Mouse (Mus musculus) erythroblast, embryonic 14.5 days (primary cell): ENCODE results near the gene Mybpc1. TPM values are rescaled to one million over a fixed set of nuclear protein-coding genes. Genes with fewer than 3 reads are reported as not detected.

Source experiments
- H3K27me3 ChIP-seq: 2 replicates; pipeline ENCODE4 v1.6.1; 2012; ENCODE audit warnings: inconsistent platforms; ENCODE audit not compliant: control insufficient read depth
- H3K36me3 ChIP-seq: 2 replicates; pipeline ENCODE4 v1.6.1; 2012; ENCODE audit warnings: mild to moderate bottlenecking, inconsistent platforms; ENCODE audit not compliant: control insufficient read depth
- H3K4me1 ChIP-seq: 2 replicates; pipeline ENCODE4 v1.6.1; 2012; ENCODE audit warnings: inconsistent platforms; ENCODE audit not compliant: control insufficient read depth
- H3K4me3 ChIP-seq: replicated peaks from 2 replicates; pipeline ENCODE3; 2012; ENCODE audit warnings: moderate library complexity, mild to moderate bottlenecking, inconsistent platforms
- H3K9me3 ChIP-seq: 2 replicates; pipeline ENCODE4 v1.6.1; 2012; ENCODE audit warnings: low read length, inconsistent platforms, mixed read lengths; ENCODE audit not compliant: control insufficient read depth
- GATA1 ChIP-seq: IDR thresholded peaks from 2 replicates; pipeline ENCODE4 v1.6.1; 2012; ENCODE audit warnings: low read length, inconsistent platforms, mixed read lengths
- TAL1 ChIP-seq: IDR thresholded peaks from 3 replicates; pipeline ENCODE4 v1.6.1; 2012; ENCODE audit warnings: low read length, inconsistent platforms, mixed read lengths
- polyA plus RNA-seq: library from polyadenylated mRNA; stranded (reverse); fragments of >175 nt; gene quantifications from 2 replicates; pipeline ENCODE4 v1.2.3, GENCODE M21; 2012

Mybpc1 gene
- not detected in 2 replicates for polyA plus RNA-seq

DNA sequence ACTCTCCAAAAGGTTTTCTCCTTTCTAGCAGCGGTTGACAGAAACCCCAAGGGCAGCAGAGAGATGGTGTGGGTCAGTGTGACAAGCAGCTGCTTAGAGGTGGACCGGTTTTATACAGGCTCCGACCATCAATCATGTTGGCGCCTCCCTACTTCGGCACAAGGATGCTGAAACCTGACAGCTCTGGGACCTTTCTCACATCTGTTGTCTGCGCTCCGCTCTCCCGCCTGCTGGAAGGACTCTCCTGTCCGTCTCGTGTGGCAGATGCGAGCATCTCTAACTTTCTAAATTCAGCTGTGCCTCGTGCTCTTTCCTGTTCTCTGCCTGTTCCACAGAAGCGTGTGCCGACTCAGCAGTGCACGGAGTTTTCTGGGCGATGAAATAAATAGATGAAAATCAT is at the start of gene Mybpc1:
Mybpc1 (minus strand) TSS at position 210 of the 400 bp plus-strand sequence.
- Histone ChIP-seq H3K27me3 (no peaks in the 10 kb centered on the region; the same call in 1 of the 2 replicates), H3K9me3 (no peaks in the 10 kb centered on the region), H3K36me3 (no peaks in the 10 kb centered on the region), H3K4me1 (no peaks in the 10 kb centered on the region), H3K4me3 (no peak within 1 kb of the TSS)
- no peak for TF ChIP-seq GATA1
- no peak for TF ChIP-seq TAL1

- no peak for TF ChIP-seq TAL1
- TF ChIP-seq GATA1 = no peak
- H3K9me3 ChIP-seq = no peaks in the 10 kb centered on the region
Measured at GRCm38 (mm10) chr10:88645448-88645847, 40.5 kb upstream of the Mybpc1 start.

GRCm38 (mm10) chr10:88631330-88631953 is 26.5 kb upstream of the Mybpc1 start:
- Histone ChIP-seq H3K4me3 (no peak overlapping the region), H3K36me3 (no peaks in the 10 kb centered on the region), H3K27me3 (no peaks in the 10 kb centered on the region), H3K9me3 (no peaks in the 10 kb centered on the region), H3K4me1 (no peaks in the 10 kb centered on the region)
- TF ChIP-seq GATA1 (no peak), TAL1 (no peak)

More at GRCm38 (mm10) chr10:88645448-88645847, 40.5 kb upstream of the Mybpc1 start:
- Histone ChIP-seq H3K4me1 (no peaks in the 10 kb centered on the region), H3K36me3 (no peaks in the 10 kb centered on the region), H3K4me3 (no peak overlapping the region), H3K27me3 (no peaks in the 10 kb centered on the region)

- Histone ChIP-seq H3K4me3 (no peak overlapping the region), H3K4me1 (no peaks in the 10 kb centered on the region), H3K36me3 (no peaks in the 10 kb centered on the region), H3K27me3 (no peaks in the 10 kb centered on the region), H3K9me3 (no peaks in the 10 kb centered on the region)
- TF ChIP-seq TAL1 = no peak
- TF ChIP-seq GATA1 = no peak
Measured at GRCm38 (mm10) chr10:88630663-88631329, 25.8 kb upstream of the Mybpc1 start.

DNA sequence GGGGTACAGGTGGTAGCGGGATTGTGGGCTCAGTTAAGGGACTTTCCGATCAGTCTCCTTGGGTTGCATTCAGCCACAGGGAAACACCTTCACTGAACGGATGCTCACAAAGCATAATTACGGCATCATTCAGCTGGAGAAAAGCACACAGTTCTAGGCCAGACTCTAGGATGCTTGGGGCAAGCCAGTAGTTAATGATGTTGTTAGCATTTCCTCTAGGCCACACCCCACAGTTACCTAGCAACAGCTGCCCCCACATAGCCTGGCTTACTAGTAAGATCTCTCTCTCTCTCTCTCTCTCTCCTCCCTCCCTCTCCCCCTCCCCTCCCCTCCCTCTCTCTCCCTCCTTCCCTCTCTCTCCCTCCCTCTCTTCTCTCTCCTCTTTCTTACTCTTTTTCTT is 22.1 kb upstream of the Mybpc1 start:
- Histone ChIP-seq H3K4me3 (no peak overlapping the region), H3K27me3 (no peaks in the 10 kb centered on the region), H3K36me3 (no peaks in the 10 kb centered on the region), H3K4me1 (no peaks in the 10 kb centered on the region), H3K9me3 (no peaks in the 10 kb centered on the region; the same call in 1 of the 2 replicates)
- TF ChIP-seq GATA1 (no peak), TAL1 (no peak)

DNA sequence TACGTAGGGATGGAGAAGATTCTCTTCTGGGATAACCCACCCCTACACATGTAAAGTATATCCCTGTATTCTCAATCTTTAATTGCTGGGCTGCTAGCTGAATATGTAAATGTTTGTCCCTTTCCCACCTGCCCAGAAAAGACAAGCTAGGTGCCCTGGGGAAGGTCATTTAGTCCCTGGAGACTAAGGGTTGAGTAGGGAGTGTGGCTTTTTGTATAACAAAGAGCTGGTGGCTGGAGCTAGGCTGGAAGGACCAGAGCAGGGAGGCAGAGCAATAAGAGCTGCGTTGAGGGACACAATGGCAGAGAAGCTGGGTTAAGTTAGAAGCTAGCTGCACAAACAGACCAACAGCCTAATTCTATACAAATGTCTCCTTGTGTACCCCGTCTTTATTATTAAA is 21.2 kb upstream of the Mybpc1 start:
- Histone ChIP-seq H3K9me3 (no peaks in the 10 kb centered on the region; the same call in 1 of the 2 replicates), H3K4me1 (no peaks in the 10 kb centered on the region), H3K4me3 (no peak overlapping the region), H3K36me3 (no peaks in the 10 kb centered on the region), H3K27me3 (no peaks in the 10 kb centered on the region)
- no peak for TF ChIP-seq TAL1
- TF ChIP-seq GATA1 = no peak

- Histone ChIP-seq H3K36me3 (no peaks in the 10 kb centered on the region), H3K9me3 (no peaks in the 10 kb centered on the region; the same call in 1 of the 2 replicates)
- TF ChIP-seq GATA1 = no peak
- no peak for TF ChIP-seq TAL1
Measured at GRCm38 (mm10) chr10:88624300-88624699, 19.3 kb upstream of the Mybpc1 start.

GRCm38 (mm10) chr10:88622624-88623023 is 17.7 kb upstream of the Mybpc1 start:
- no peaks in the 10 kb centered on the region; the same call in 1 of the 2 replicates for H3K9me3 ChIP-seq
- no peak overlapping the region for H3K4me3 ChIP-seq
- no peaks in the 10 kb centered on the region for H3K4me1 ChIP-seq
- H3K27me3 ChIP-seq = no peaks in the 10 kb centered on the region
- TF ChIP-seq GATA1 = no peak
- TF ChIP-seq TAL1 = no peak
- no peaks in the 10 kb centered on the region for H3K36me3 ChIP-seq

More at GRCm38 (mm10) chr10:88624300-88624699, 19.3 kb upstream of the Mybpc1 start:
- no peak overlapping the region for H3K4me3 ChIP-seq
- no peaks in the 10 kb centered on the region for H3K27me3 ChIP-seq
- no peaks in the 10 kb centered on the region for H3K4me1 ChIP-seq

GRCm38 (mm10) chr10:88620809-88621208 is 15.9 kb upstream of the Mybpc1 start:
- Histone ChIP-seq H3K36me3 (no peaks in the 10 kb centered on the region), H3K4me1 (no peaks in the 10 kb centered on the region), H3K4me3 (no peak overlapping the region), H3K27me3 (no peaks in the 10 kb centered on the region), H3K9me3 (no peaks in the 10 kb centered on the region; the same call in 1 of the 2 replicates)
- no peak for TF ChIP-seq GATA1
- TF ChIP-seq TAL1 = no peak
